Mouse (Mus musculus) naive thymus-derived CD4-positive, alpha-beta T cell, adult 5 months (primary cell): ENCODE results near the gene Coa3. TPM values are rescaled to one million over a fixed set of nuclear protein-coding genes. Genes with fewer than 3 reads are reported as not detected.

Source experiments
- polyA plus RNA-seq: library from polyadenylated mRNA; unstranded; fragments of 100-300 nt; shearing (Covaris generic); gene quantifications from one replicate; pipeline ENCODE4 v1.2.1, GENCODE M21; 2017

Gene Coa3
- polyA plus RNA-seq: 51.8 TPM

DNA sequence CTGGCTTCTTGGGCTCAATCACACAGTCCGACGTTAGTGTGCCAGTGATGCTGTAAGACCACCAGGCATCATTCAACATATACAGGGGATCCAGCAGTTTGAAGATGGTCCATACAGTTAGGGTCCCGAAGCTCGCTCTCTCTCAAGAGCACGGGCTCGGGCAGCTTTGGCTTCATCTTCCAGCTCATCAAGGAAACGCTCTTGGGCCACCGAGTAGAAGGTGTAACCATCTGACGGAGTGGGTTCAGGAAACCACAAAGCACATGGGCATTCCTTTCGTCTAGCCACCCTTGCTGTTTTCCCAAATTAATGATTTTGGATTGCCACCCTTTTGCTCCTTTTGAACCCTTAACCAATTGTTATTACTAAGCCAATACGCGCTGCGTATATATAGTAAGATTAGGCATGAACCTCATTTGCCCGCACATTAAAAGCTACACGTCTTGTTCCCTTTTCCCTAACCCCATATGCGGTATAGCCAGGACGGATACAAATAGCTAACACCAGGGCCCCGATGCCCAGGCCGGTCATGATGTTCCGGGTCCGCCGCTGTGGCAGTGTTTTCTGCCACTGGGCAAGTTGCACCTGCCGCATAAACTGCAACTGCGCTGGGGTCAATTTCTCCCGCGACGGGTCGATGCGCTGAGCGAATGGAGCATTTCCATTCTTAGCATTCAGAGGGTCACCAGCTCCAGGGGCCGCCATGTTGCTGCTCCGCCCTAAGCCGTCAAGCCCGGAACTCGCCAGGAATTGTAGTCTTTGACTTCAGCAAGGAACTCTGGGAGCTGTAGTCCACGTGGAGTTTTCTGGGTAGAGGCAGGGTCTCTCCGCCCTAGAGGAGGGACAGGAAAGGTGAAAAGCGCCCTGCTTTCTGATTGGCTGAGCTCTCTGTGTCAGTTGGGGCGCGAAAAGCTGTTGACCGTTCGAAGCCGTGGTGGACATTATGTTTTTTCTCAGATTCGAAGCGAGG is at the start of gene Coa3, which contains the start of gene Cntd1:
Gene Coa3, minus strand, starts transcription at position 892 of the 970 bp plus-strand sequence.
Gene Cntd1, plus strand, starts transcription at position 790 of the 970 bp plus-strand sequence.

GRCm38 (mm10) chr11:101324763-101325162 is 45.8 kb upstream of the Coa3 start, which contains the start of gene Aoc2:
Aoc2 (plus strand) TSS chr11:101325063.

DNA sequence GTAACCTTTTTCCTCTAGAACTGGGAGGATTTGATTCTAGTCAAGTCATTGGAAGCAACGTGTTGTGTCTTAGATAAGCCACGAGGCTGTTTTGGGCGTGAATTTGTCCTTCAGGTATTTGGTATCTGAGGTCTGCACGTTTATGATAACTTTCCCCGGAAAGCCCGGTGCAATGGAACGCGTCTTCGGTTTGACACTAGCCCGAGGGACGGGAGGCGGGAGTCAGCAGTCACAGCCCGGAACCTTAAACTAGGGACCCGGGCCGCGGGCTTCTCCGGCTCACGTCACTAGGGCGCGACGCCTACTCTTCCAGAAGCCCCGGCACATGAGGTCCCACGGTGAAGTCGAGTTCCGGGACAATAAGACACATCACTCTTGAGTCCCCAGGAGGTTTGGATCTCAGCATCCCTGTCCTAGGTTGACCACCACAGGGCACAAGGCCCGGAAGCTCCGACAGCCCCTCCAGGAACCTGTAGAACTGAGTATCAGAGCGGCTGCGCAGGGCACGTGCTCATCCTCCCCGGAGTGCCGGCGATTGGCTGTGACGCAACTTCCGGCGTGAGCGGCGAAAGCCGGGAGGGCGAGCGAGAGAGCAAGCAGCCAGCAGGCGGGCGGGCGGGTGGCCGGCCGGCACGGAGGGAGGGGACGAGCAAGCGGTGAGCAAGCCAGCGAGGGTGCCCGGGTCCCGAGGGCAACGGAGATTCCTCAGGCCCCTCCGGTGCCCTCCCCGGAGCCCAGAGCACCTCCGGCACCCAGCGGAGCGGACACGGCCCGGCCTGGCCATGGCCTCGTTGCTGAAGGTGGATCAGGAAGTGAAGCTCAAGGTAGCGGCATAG is 37.0 kb upstream of the Coa3 start, which contains the start of gene Psme3:
Gene Psme3, plus strand, starts transcription at position 549 of the 836 bp plus-strand sequence.

DNA sequence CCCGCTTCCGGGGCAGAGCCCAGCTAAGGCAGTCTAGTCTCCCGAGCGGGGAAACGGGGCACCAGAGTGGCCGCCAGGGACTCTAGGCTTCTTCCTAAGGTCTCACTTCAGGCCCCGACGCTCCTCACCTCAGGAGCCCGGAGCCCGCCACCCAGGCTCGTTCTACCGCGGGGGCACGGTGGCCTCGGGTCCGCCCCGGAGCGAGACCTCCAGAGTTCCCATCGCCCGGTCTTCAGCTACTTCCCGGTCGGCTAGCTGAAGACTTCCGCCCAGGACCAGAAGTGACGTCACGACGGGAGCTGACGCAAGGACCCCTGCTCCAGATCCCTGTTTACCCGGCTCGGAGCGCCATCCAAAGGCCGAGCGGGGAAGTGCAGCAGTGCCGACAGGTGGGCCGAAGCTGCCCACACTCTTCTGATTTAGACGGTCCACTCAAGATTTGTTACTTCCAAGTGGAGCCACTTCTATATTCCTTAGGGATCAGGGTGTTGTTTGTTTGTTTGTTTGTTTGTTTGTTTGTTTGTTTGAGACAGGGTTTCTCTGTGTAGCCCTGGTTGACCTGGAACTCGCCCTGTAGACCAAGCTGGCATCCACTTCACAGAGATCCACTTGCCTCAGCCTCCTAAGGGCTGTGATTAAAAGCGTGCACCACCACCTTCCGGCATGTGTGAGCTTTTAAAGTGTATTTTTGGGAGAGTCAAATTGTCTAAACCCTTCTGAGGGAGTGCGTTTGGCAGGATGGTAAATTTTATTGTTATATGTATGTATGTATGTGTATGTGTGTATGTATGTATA is 23.3 kb upstream of the Coa3 start, which contains the start of gene Becn1:
Gene Becn1, minus strand, starts transcription at position 283 of the 795 bp plus-strand sequence.

DNA sequence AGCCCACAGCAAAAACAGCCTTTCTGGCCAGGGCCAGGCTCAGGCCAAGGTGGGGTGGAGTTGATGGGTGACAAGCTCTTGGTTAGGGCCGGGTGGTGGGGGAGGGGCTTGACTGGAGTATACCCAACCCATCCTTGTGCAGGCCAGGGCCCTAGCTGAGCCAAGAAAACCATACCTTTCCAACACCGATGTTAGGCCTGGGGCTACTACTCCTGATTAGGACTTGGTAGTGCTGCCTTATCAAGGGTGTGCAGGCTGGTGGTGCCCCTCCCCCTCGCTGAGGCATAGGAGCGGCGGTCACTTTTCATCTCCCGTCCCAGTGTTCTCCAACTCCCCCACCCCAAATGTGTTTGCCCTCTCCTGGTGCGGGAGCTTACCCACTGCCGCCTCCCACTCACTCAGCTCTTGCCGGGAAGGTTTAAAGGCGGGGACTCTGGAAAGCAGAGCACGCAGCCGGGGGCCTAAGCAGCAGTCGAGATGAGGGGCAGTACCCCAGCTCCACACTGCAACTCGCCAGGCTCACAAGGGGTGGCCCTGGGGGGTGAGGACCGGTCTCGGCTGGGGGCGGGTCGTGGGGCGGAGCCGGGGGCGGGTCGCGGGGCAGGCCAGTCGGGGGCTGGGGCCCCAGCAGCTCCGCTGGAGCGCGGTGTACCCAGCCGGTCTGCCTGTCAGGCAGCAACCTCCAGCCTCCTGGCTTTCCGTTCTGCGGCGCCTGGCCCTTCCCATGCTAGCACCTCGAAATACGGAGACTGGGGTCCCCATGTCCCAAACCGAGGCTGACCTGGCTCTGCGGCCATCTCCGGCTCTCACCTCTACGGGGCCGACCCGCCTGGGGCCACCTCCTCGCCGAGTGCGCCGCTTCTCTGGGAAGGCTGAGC is 18.7 kb downstream of the Coa3 start, which contains the start of gene Wnk4:
Gene Wnk4, plus strand, starts transcription at position 620 of the 878 bp plus-strand sequence.

DNA sequence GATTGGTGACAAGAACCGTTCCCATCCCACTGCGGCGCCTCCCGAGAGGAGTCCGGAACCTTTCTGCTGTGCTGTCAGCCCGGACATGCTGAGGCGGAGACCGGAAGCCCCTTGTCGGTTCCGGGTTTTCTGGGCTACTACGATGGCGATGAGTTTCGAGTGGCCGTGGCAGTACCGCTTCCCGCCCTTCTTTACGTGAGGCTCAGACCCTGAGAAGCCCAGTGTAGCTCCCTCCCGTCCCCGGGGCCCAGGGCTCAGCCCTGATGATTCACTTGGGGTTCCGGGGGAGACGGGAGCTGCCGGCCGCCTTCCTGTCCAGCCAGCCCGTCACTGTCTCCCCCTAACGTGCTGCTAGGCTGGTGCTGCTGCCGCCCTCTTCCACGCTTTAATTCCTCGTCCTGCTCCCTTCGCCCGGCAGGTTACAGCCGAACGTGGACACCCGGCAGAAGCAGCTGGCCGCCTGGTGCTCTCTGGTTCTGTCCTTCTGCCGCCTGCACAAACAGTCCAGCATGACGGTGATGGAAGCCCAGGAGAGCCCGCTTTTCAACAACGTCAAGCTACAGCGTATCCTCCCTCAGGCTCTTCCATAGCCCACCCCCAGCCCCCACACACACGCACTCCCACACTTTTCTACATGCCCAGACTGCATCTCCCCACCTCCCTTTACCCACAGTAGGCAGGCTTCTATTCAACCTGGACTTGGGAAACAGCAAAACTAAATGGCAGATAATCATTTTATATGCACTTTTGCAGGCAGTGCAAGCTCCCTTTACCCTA is 25.1 kb downstream of the Coa3 start, which contains the start of gene Vps25:
Gene Vps25, plus strand, starts transcription at position 95 of the 777 bp plus-strand sequence.

GRCm38 (mm10) chr11:101245855-101246701 is 32.8 kb downstream of the Coa3 start, which contains the start of gene Ramp2:
Ramp2 (plus strand) TSS chr11:101246028.

Other genes starting within 250 kb of the Coa3 start
- 11.6 TPM for gene Naglu, start 209.1 kb downstream of the Coa3 start, polyA plus RNA-seq
- 0.44 TPM for gene Hsd17b1, start 200.7 kb downstream of the Coa3 start, polyA plus RNA-seq
- gene Coasy, start 196.5 kb downstream of the Coa3 start, polyA plus RNA-seq: 10.0 TPM
- 49.7 TPM for gene Mlx, start 191.8 kb downstream of the Coa3 start, polyA plus RNA-seq
- gene Psmc3ip, start 183.7 kb downstream of the Coa3 start, polyA plus RNA-seq: 4.0 TPM
- 95.9 TPM for gene Retreg3, start 159.2 kb downstream of the Coa3 start, polyA plus RNA-seq
- gene Tubg1, start 159.2 kb downstream of the Coa3 start, polyA plus RNA-seq: 14.9 TPM
- 0.37 TPM for gene Tubg2, start 123.2 kb downstream of the Coa3 start, polyA plus RNA-seq
- gene Cntnap1, start 108.6 kb downstream of the Coa3 start, polyA plus RNA-seq: not detected
- not detected for gene Plekhh3, start 107.8 kb downstream of the Coa3 start, polyA plus RNA-seq
- not detected for gene Ccr10, start 103.7 kb downstream of the Coa3 start, polyA plus RNA-seq
- 83.6 TPM for gene Ezh1, start 52.7 kb downstream of the Coa3 start, polyA plus RNA-seq
- not detected for gene Ramp2, start 33.1 kb downstream of the Coa3 start, polyA plus RNA-seq
- 83.2 TPM for gene Vps25, start 25.4 kb downstream of the Coa3 start, polyA plus RNA-seq
- 5.3 TPM for gene Wnk4, start 18.5 kb downstream of the Coa3 start, polyA plus RNA-seq
- gene Cntd1, start 102 bp downstream of the Coa3 start, polyA plus RNA-seq: 0.36 TPM
- gene Becn1, start 23.2 kb upstream of the Coa3 start, polyA plus RNA-seq: 208 TPM
- gene Psme3, start 37.1 kb upstream of the Coa3 start, polyA plus RNA-seq: 178 TPM
- gene Aoc2, start 45.9 kb upstream of the Coa3 start, polyA plus RNA-seq: 4.7 TPM
- not detected for gene Aoc3, start 51.5 kb upstream of the Coa3 start, polyA plus RNA-seq
- gene G6pc, start 88.4 kb upstream of the Coa3 start, polyA plus RNA-seq: not detected
- 27.6 TPM for gene Aarsd1, start 138.5 kb upstream of the Coa3 start, polyA plus RNA-seq
- gene Gm27029, start 145.7 kb upstream of the Coa3 start, polyA plus RNA-seq: not detected
- 29.5 TPM for gene Rundc1, start 146.0 kb upstream of the Coa3 start, polyA plus RNA-seq
- 3.8 TPM for gene Ptges3l, start 146.2 kb upstream of the Coa3 start, polyA plus RNA-seq
- 269 TPM for gene Rpl27, start 163.2 kb upstream of the Coa3 start, polyA plus RNA-seq
- 128 TPM for gene Ifi35, start 169.3 kb upstream of the Coa3 start, polyA plus RNA-seq
- 0.25 TPM for gene Rnd2, start 185.9 kb upstream of the Coa3 start, polyA plus RNA-seq
- gene Vat1, start 187.1 kb upstream of the Coa3 start, polyA plus RNA-seq: 0.36 TPM